Mouse (Mus musculus): Measurements from ENCODE around the gene Pld3.

Gene Pld3

GRCm38 (mm10) chr7:27552931-27553513 is at the start of gene Pld3, which contains the start of gene 2310022A10Rik:
TSS of gene Pld3 (minus strand) at chr7:27553218.
TSS of gene 2310022A10Rik (plus strand) at chr7:27553233.
- in situ Hi-C loops (cut with MboI; ENCODE audit: low sequenced_read_pairs) = no loop called here

GRCm38 (mm10) chr7:27602161-27602560 is 49.1 kb upstream of the Pld3 start:
- in situ Hi-C loops (cut with MboI; ENCODE audit: low sequenced_read_pairs) = no loop called here

GRCm38 (mm10) chr7:27601628-27602027 is 48.6 kb upstream of the Pld3 start:
- in situ Hi-C loops (cut with MboI; ENCODE audit: low sequenced_read_pairs) = no loop called here

- in situ Hi-C loops (cut with MboI; ENCODE audit: low sequenced_read_pairs) = no loop called here
Observed at GRCm38 (mm10) chr7:27598053-27598452, 45.0 kb upstream of the Pld3 start.

GRCm38 (mm10) chr7:27596586-27597503 is 43.8 kb upstream of the Pld3 start:
- in situ Hi-C loops (cut with MboI; ENCODE audit: low sequenced_read_pairs) = no loop called here

- in situ Hi-C loops (cut with MboI; ENCODE audit: low sequenced_read_pairs) = no loop called here
Observed at GRCm38 (mm10) chr7:27592934-27593645, 40.1 kb upstream of the Pld3 start.

DNA sequence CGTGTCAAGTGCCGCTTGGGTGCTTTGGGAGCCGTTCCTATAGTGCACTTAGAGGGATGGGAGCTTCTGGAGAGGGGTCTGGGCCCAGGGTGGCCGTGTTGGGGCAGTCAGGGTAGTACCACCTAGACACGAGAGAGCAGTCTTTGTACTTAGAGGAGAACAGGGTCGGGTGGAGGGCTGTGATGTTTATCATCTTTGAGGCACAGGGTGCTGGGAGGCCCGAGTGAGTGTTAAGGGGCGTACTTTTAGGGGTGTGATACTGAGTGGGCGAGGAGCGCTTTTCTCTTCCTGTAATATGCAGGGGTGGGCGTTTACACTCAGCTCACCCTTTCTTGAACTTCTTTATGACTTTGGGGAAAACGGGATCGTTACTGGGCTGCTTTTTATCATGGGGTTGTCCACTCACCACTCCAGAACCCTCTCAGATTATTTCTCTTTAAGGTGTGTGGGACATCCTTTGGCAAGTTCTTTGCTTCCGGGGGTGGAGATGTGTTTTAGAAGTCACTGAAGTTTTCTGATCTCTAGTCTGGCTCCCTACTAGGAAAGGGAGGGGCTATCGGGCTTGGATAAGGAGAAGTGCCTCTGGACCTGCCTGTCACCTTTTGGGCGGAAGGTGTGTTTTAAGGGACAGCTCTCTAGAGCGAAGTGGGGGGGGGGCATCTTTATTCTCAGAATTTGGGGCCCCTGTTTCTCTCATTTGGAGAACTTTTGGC is 39.4 kb upstream of the Pld3 start:
- in situ Hi-C loops (cut with MboI; ENCODE audit: low sequenced_read_pairs) = no loop called here

- in situ Hi-C loops (cut with MboI; ENCODE audit: low sequenced_read_pairs) = no loop called here
Observed at GRCm38 (mm10) chr7:27591266-27592216, 38.5 kb upstream of the Pld3 start, which contains the start of gene Akt2. TSS of gene Akt2 (plus strand) at chr7:27591552.

DNA sequence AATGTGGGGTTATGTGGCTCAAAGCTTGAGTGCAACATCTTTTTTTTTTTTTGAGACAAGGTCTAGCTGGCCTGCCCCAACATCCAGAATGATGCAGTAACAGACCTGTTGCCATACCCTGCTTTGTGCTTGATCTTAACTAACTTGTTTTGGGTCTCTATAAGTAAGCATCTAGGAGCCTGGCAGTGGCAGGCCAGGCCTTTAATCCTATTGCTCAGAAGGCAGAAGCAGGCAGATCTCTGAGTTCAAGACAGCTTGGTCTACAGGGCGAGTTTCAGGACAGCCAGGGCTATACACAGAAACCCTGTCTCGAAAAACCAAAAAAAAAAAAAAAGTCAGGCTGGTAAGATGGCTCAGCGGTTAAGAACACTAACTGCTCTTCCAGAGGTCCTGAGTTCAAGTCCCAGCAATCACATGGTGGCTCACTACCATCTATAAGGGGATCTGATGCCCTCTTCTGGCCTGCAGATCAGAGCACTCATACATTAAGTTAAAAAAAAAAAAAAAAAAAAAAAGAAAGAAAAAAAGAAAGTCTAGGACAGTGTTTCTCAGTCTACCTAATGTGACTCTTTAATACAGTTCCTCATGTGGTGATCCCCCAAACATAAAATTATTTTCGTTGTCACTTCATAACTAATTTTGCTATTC is 37.7 kb upstream of the Pld3 start:
- in situ Hi-C loops (cut with MboI; ENCODE audit: low sequenced_read_pairs) = no loop called here

DNA sequence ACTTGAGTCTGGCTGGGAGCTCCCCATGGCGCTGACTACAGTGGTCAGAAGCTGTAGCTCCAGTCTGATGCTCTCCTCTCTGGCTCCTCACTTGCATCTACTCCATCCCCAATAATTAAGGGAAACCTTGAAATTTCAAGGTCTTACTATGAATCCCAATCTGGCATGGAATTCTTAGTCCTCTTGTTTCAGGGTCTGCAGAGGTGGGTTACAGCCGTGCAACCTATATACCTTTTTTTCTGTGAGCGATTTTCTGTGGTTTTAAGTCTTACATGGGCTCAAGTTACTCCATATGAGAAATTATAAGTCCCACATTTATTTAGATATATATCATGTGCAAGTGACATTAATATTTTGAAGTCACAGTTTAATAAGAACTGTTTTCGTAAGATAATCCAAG is 37.1 kb upstream of the Pld3 start:
- in situ Hi-C loops (cut with MboI; ENCODE audit: low sequenced_read_pairs) = no loop called here

DNA sequence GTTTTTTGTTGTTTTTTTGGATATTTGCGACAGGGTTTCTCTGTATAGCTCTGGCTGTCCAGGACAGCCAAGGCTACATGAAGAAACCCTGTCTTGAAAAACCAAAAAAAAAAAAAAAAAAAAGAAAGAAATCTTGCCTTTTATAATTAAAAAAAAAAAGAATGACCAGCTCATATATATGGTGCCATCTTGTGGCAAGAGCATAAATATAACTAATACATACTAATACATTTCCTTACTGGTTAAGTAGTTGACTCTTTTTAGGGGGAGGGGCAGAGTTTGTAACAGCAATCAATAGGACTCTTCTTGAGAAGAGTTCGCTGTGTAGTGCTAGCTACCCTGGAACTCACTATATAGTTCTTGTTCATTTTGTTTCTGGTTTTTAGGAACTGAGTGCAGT is 34.7 kb upstream of the Pld3 start:
- in situ Hi-C loops (cut with MboI; ENCODE audit: low sequenced_read_pairs) = no loop called here

DNA sequence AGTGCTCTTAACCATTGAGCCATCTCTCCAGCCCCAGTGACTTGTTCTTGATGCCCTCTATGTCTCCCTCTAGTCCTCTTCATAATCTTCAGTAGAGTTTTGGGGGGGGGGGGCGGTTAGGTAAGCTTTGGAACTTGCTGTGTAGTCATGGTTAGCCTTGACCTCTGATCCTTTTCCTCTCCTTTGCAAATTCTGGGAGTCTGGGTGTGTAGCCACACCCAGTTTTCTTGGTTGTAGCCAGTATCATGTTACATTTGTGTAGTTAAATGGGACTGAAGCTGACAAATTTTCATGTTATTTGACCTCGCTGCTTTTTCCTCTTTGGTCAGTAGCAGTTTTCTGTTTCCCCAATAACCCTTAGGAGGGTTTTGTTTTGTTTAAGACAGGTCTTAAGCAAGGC is 33.8 kb upstream of the Pld3 start:
- in situ Hi-C loops (cut with MboI; ENCODE audit: low sequenced_read_pairs) = no loop called here

- in situ Hi-C loops (cut with MboI; ENCODE audit: low sequenced_read_pairs) = no loop called here
Observed at GRCm38 (mm10) chr7:27580380-27581174, 27.6 kb upstream of the Pld3 start.

GRCm38 (mm10) chr7:27578465-27578864 is 25.4 kb upstream of the Pld3 start:
- in situ Hi-C loops (cut with MboI; ENCODE audit: low sequenced_read_pairs) = no loop called here

GRCm38 (mm10) chr7:27577589-27577988 is 24.6 kb upstream of the Pld3 start:
- in situ Hi-C loops (cut with MboI; ENCODE audit: low sequenced_read_pairs) = no loop called here

GRCm38 (mm10) chr7:27576914-27577313 is 23.9 kb upstream of the Pld3 start:
- in situ Hi-C loops (cut with MboI; ENCODE audit: low sequenced_read_pairs) = no loop called here

DNA sequence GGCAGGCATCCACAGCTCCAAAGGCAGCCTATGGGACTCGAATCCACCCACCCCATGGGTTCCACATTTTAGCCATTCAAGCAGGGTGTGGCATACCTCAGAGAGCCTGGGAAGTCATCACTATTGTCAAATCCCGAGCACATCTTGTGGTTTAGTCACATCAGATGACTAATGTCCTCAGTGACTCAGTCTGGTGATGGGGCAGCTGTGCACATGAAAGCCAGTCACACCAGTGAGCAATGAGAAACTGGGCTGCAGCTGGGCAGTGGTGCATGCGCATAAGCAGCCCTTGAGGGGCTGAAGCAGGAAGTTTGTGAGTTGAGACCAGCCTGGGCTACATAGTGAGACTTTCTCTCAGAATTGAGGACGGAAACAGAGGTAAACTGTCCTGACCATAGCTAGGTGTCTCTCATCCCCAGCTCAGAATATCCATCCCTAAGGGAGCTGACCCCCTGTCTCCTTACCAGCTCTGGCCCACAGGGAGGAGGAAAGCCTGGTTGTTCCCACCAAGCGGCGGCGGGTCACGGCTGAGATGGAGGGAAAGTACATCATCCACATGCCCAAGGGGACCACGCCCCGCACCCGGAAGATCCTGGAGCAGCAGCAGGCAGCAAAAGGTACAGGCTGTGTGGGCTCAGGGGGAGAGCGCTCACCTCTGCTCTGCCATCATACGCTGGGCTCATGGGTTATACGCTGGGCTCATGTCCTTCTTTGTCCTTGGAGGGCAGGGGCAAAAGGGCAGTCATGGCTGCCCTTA is 21.3 kb upstream of the Pld3 start:
- in situ Hi-C loops (cut with MboI; ENCODE audit: low sequenced_read_pairs) = no loop called here

DNA sequence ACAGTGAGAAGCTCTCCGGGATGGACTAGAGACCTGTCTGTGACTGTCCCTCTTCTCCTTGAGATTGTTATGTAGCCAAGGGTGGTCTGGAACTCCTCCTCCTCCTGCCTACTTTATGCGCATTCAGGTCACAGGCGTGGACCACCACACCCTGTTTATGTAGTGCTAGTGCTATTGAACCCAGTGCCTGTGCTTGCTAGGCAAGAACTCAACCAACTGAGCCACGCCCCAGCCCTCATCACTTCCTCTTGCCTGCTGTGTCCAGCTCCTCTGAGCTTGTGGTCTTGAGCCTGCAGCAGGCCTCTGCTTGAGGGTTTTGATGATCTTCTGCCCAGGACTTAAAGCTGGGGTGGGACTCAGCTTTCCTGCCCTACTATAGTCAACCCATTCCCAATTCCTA is 19.1 kb upstream of the Pld3 start:
- in situ Hi-C loops (cut with MboI; ENCODE audit: low sequenced_read_pairs) = no loop called here
